Mouse (Mus musculus): ENCODE data around the gene Lekr1. TPM values are rescaled to one million over a fixed set of nuclear protein-coding genes. Genes with fewer than 3 reads are reported as not detected.

The Lekr1 gene
- total and polyA plus RNA-seq, 2 experiments from 2014 or later, result 2.9 to 6.8 TPM

GRCm38 (mm10) chr3:65828020-65828419, 162.0 kb downstream of the Lekr1 start:
- DNase-seq (ENCODE audit: low spot score), result peak; percentile 27
- 52% methylated on average over 3 of the region's 3 CpGs for WGBS
- peak; percentile 64; the same call in 1 of the 2 replicates for ATAC-seq
- H3K9ac ChIP-seq (replicated peaks; ENCODE audit: low read length), result no peak overlapping the region
- H3K4me3 ChIP-seq (ENCODE audit: low read length), result no peak overlapping the region
- 0 out of 2 replicates have a peak, but pooled peaks cover 11% of the 10 kb centered on the region for H3K4me1 ChIP-seq (ENCODE audit: insufficient read depth, low read length)
- H3K36me3 ChIP-seq (ENCODE audit: insufficient read depth, low read length), result no peaks in the 10 kb centered on the region
- no peaks in the 10 kb centered on the region for H3K27me3 ChIP-seq (ENCODE audit: insufficient read depth, low read length)
- no peak for TF ChIP-seq CTCF (IDR thresholded peaks at IDR 0.05; ENCODE audit: low read depth)
- H3K4me2 ChIP-seq (ENCODE audit: low read depth, low read length), result no peak overlapping the region
- H3K27ac ChIP-seq, result no peak overlapping the region
- no peaks in the 10 kb centered on the region for H3K9me3 ChIP-seq (ENCODE audit: low read length)

- H3K4me1 ChIP-seq (ENCODE audit: insufficient read depth, low read length), result 0 out of 2 replicates have a peak, but pooled peaks cover 11% of the 10 kb centered on the region
- TF ChIP-seq CTCF (IDR thresholded peaks at IDR 0.05; ENCODE audit: low read depth), result no peak
- no peak overlapping the region for H3K4me3 ChIP-seq (ENCODE audit: low read length)
- H3K9me3 ChIP-seq (ENCODE audit: low read length), result no peaks in the 10 kb centered on the region
- WGBS, result 18% methylated on average over 7 of the region's 7 CpGs
- 0 out of 2 replicates have a peak overlapping the region, but pooled peaks have one; percentile 8 for H3K4me2 ChIP-seq (ENCODE audit: low read depth, low read length)
- H3K27me3 ChIP-seq (ENCODE audit: insufficient read depth, low read length), result no peaks in the 10 kb centered on the region
- peak; percentile 73 for ATAC-seq
- no peak overlapping the region for H3K9ac ChIP-seq (replicated peaks; ENCODE audit: low read length)
- H3K27ac ChIP-seq, result no peak overlapping the region
- H3K36me3 ChIP-seq (ENCODE audit: insufficient read depth, low read length), result no peaks in the 10 kb centered on the region
- DNase-seq (ENCODE audit: low spot score), result peak; percentile 89
These were observed 163.2 kb downstream of the Lekr1 start for GRCm38 (mm10) chr3:65829230-65829629.

- 60% methylated on average over 7 of the region's 7 CpGs for WGBS
- no peaks in the 10 kb centered on the region for H3K27me3 ChIP-seq (ENCODE audit: insufficient read depth, low read length)
- H3K9me3 ChIP-seq (ENCODE audit: low read length), result no peaks in the 10 kb centered on the region
- H3K27ac ChIP-seq, result no peak overlapping the region
- ATAC-seq, result no peak
- DNase-seq (ENCODE audit: low spot score), result no peak
- H3K4me3 ChIP-seq (ENCODE audit: low read length), result no peak overlapping the region
- no peak overlapping the region for H3K4me2 ChIP-seq (ENCODE audit: low read depth, low read length)
- H3K9ac ChIP-seq (replicated peaks; ENCODE audit: low read length), result no peak overlapping the region
- H3K4me1 ChIP-seq (ENCODE audit: insufficient read depth, low read length), result 0 out of 2 replicates have a peak, but pooled peaks cover 11% of the 10 kb centered on the region
- TF ChIP-seq CTCF (IDR thresholded peaks at IDR 0.05; ENCODE audit: low read depth), result no peak
- no peaks in the 10 kb centered on the region for H3K36me3 ChIP-seq (ENCODE audit: insufficient read depth, low read length)
These were observed 164.0 kb downstream of the Lekr1 start for GRCm38 (mm10) chr3:65829943-65830483.

GRCm38 (mm10) chr3:65830801-65831200, 164.8 kb downstream of the Lekr1 start:
- no peaks in the 10 kb centered on the region for H3K36me3 ChIP-seq (ENCODE audit: insufficient read depth, low read length)
- H3K27ac ChIP-seq, result no peak overlapping the region
- H3K4me2 ChIP-seq (ENCODE audit: low read depth, low read length), result no peak overlapping the region
- 45% methylated on average over 16 of the region's 16 CpGs for WGBS
- H3K27me3 ChIP-seq (ENCODE audit: insufficient read depth, low read length), result no peaks in the 10 kb centered on the region
- H3K4me3 ChIP-seq (ENCODE audit: low read length), result no peak overlapping the region
- H3K4me1 ChIP-seq (ENCODE audit: insufficient read depth, low read length), result 0 out of 2 replicates have a peak, but pooled peaks cover 11% of the 10 kb centered on the region
- TF ChIP-seq CTCF (IDR thresholded peaks at IDR 0.05; ENCODE audit: low read depth), result no peak
- H3K9me3 ChIP-seq (ENCODE audit: low read length), result no peaks in the 10 kb centered on the region
- DNase-seq (ENCODE audit: low spot score), result no peak
- H3K9ac ChIP-seq (replicated peaks; ENCODE audit: low read length), result no peak overlapping the region
- ATAC-seq, result no peak

- WGBS, result 78% methylated on average over 7 of the region's 7 CpGs
- Histone ChIP-seq H3K36me3 (ENCODE audit: insufficient read depth, low read length) (no peaks in the 10 kb centered on the region), H3K27me3 (ENCODE audit: insufficient read depth, low read length) (no peaks in the 10 kb centered on the region)
These were observed 166.4 kb downstream of the Lekr1 start for GRCm38 (mm10) chr3:65832398-65832797.

GRCm38 (mm10) chr3:65836435-65836834, 170.4 kb downstream of the Lekr1 start:
- no peak overlapping the region for H3K9ac ChIP-seq (replicated peaks; ENCODE audit: low read length)
- DNase-seq (ENCODE audit: low spot score) (no peak), ATAC-seq (no peak)
- whole genome bisulfite sequencing, result 62% methylated on average over 5 of the region's 5 CpGs
- TF ChIP-seq CTCF (IDR thresholded peaks at IDR 0.05; ENCODE audit: low read depth), result no peak
- H3K4me3 ChIP-seq (ENCODE audit: low read length), result no peak overlapping the region
- no peaks in the 10 kb centered on the region for H3K27me3 ChIP-seq (ENCODE audit: insufficient read depth, low read length)
- no peak overlapping the region for H3K27ac ChIP-seq
- H3K4me2 ChIP-seq (ENCODE audit: low read depth, low read length), result no peak overlapping the region
- no peaks in the 10 kb centered on the region for H3K4me1 ChIP-seq (ENCODE audit: insufficient read depth, low read length)
- H3K9me3 ChIP-seq (ENCODE audit: low read length), result no peaks in the 10 kb centered on the region
- no peaks in the 10 kb centered on the region for H3K36me3 ChIP-seq (ENCODE audit: insufficient read depth, low read length)

More at GRCm38 (mm10) chr3:65832398-65832797, 166.4 kb downstream of the Lekr1 start:
- DNase-seq (ENCODE audit: low spot score), result no peak
- H3K4me2 ChIP-seq (ENCODE audit: low read depth, low read length), result no peak overlapping the region
- no peaks in the 10 kb centered on the region for H3K9me3 ChIP-seq (ENCODE audit: low read length)
- no peak overlapping the region for H3K9ac ChIP-seq (replicated peaks; ENCODE audit: low read length)
- no peak for TF ChIP-seq CTCF (IDR thresholded peaks at IDR 0.05; ENCODE audit: low read depth)
- H3K4me1 ChIP-seq (ENCODE audit: insufficient read depth, low read length), result 0 out of 2 replicates have a peak, but pooled peaks cover 11% of the 10 kb centered on the region
- H3K4me3 ChIP-seq (ENCODE audit: low read length), result no peak overlapping the region
- H3K27ac ChIP-seq, result no peak overlapping the region
- ATAC-seq, result no peak

GRCm38 (mm10) chr3:65839664-65840063, 173.6 kb downstream of the Lekr1 start:
- Histone ChIP-seq H3K4me1 (ENCODE audit: insufficient read depth, low read length) (no peaks in the 10 kb centered on the region), H3K36me3 (ENCODE audit: insufficient read depth, low read length) (no peaks in the 10 kb centered on the region), H3K9me3 (ENCODE audit: low read length) (no peaks in the 10 kb centered on the region), H3K4me3 (ENCODE audit: low read length) (no peak overlapping the region), H3K9ac (replicated peaks; ENCODE audit: low read length) (no peak overlapping the region), H3K27ac (no peak overlapping the region), H3K4me2 (ENCODE audit: low read depth, low read length) (no peak overlapping the region), H3K27me3 (ENCODE audit: insufficient read depth, low read length) (no peaks in the 10 kb centered on the region)
- no peak for ATAC-seq
- no peak for DNase-seq (ENCODE audit: low spot score)
- 0 out of 2 replicates have a peak, but pooled peaks have one; percentile 15 for TF ChIP-seq CTCF (IDR thresholded peaks at IDR 0.05; ENCODE audit: low read depth)

Data from hindbrain, postnatal 0 days (tissue).